Mouse (Mus musculus) skeletal muscle tissue, adult 2 months (tissue): ENCODE results near the gene Adam20.
"Not testable (repeated sequence)": the region's sequence is repeated elsewhere in the genome, so short reads cannot be mapped to it uniquely, and the experiment has no call there.

Experiments
- DNase-seq: peaks from one replicate; pipeline ENCODE4 v3.0.0-alpha.2; 2012; ENCODE audit warnings: low read depth, low spot score

The Adam20 gene

DNA sequence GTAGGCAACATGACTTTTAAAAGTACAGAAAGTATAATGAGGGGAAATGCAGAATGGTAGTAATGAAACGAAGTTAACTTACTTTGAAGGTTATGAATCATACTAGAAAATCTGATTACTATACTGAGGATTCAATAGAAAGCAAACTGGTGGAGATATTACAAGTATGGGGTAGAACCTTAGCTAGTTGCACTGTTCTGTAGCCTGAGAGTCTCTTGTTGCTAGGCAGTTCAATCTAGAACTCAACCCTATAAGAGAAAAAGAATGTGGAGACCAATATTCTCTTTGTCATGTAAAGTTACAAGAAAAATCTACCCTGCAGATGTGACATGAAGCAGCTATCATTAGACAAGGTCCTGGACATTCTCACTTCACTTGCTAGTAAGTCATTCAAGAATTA, at the start of gene Adam20:
Adam20 (plus strand) TSS at position 301 of the 400 bp plus-strand sequence.
- DNase-seq: not testable (repeated sequence)

DNA sequence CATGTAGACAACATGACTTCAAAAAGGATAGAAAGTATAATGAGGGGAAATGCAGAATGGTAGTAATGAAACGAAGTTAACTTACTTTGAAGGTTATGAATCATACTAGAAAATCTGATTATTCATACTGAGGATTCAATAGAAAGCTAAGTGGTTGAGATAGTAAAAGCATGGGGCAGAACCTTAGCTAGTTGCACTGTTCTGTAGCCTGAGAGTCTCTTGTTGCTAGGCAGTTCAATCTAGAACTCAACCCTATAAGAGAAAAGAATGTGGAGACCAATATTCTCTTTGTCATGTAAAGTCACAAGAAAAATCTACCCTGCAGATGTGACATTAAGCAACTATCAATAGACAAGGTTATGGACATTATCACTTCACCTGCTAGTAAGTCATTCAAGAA, 41.2 kb upstream of the Adam20 start, which contains the start of gene Adam25:
Adam25 (plus strand) TSS at position 301 of the 400 bp plus-strand sequence.
- DNase-seq: not testable (repeated sequence)

GRCm38 (mm10) chr8:40783320-40783719, 9.8 kb upstream of the Adam20 start:
- DNase-seq: no peak

GRCm38 (mm10) chr8:40803379-40804079, 10.5 kb downstream of the Adam20 start:
- DNase-seq: no peak
